Mouse (Mus musculus): ENCODE results near the gene Adarb1.
"Not testable (repeated sequence)": the region's sequence is repeated elsewhere in the genome, so short reads cannot be mapped to it uniquely, and the experiment has no call there.

The Adarb1 gene

GRCm38 (mm10) chr10:77305766-77306165 is 112.3 kb downstream of the Adarb1 start:
- no peak for DNase-seq

GRCm38 (mm10) chr10:77304840-77305533 is 113.1 kb downstream of the Adarb1 start:
- no peak for DNase-seq

GRCm38 (mm10) chr10:77304362-77304761 is 113.7 kb downstream of the Adarb1 start:
- DNase-seq, result no peak

GRCm38 (mm10) chr10:77300934-77301297 is 117.2 kb downstream of the Adarb1 start:
- no peak for DNase-seq

GRCm38 (mm10) chr10:77300237-77300933 is 117.7 kb downstream of the Adarb1 start:
- DNase-seq, result no peak

GRCm38 (mm10) chr10:77299194-77299593 is 118.9 kb downstream of the Adarb1 start:
- no peak for DNase-seq

- DNase-seq, result no peak
Measured at GRCm38 (mm10) chr10:77298621-77299020, 119.4 kb downstream of the Adarb1 start.

GRCm38 (mm10) chr10:77294691-77295090 is 123.4 kb downstream of the Adarb1 start:
- no peak for DNase-seq

- DNase-seq, result no peak
Measured at GRCm38 (mm10) chr10:77290624-77291366, 127.3 kb downstream of the Adarb1 start.

- no peak for DNase-seq
Measured at GRCm38 (mm10) chr10:77289559-77289958, 128.5 kb downstream of the Adarb1 start.

- DNase-seq, result no peak
Measured at GRCm38 (mm10) chr10:77288639-77289195, 129.4 kb downstream of the Adarb1 start.

- no peak for DNase-seq
Measured at GRCm38 (mm10) chr10:77287626-77288025, 130.4 kb downstream of the Adarb1 start.

- DNase-seq, result no peak
Measured at GRCm38 (mm10) chr10:77284832-77285231, 133.2 kb downstream of the Adarb1 start.

GRCm38 (mm10) chr10:77282822-77283221 is 135.2 kb downstream of the Adarb1 start:
- DNase-seq, result peak; percentile 80 to 84

GRCm38 (mm10) chr10:77282085-77282484 is 136.0 kb downstream of the Adarb1 start:
- DNase-seq, result not testable (repeated sequence)

- DNase-seq, result no peak
Measured at GRCm38 (mm10) chr10:77273798-77274197, 144.3 kb downstream of the Adarb1 start.

- DNase-seq, result no peak
Measured at GRCm38 (mm10) chr10:77272980-77273730, 144.9 kb downstream of the Adarb1 start.

- DNase-seq, result no peak
Measured at GRCm38 (mm10) chr10:77269129-77269528, 148.9 kb downstream of the Adarb1 start.

- DNase-seq, result no peak
Measured at GRCm38 (mm10) chr10:77267027-77267426, 151.0 kb downstream of the Adarb1 start.

- peak; percentile 19 to 49 for DNase-seq
Measured at GRCm38 (mm10) chr10:77266281-77266680, 151.8 kb downstream of the Adarb1 start.

- no peak for DNase-seq
Measured at GRCm38 (mm10) chr10:77260166-77260875, 157.7 kb downstream of the Adarb1 start.

All from kidney, postnatal 4 days (tissue).